Mouse (Mus musculus): ENCODE measurements at regions not wholly inside any gene's neighbourhood (a gene's known extent, or its start where the extent isn't known, plus 50 kb on each side); places are given as distances from the start of the nearest gene placed in this dataset.

DNA sequence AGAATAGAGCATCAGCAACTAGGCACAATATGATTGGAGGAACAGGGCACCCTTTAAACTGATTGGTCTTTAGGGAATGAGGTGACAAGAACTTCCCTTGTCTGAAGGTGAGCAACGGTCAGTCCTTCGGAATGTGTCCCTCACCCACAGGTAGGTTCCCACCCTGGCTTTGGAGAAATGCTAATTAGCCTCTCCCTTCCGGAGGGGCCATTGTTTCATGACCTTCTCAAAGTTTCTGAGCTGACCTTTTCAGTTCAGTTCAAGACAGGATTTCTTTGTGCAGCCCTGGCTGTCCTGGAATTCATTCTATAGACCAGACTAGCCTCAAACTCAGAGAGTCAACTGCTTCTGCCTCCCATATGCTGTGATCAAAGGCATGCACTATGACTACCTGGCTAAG, 53.5 kb upstream of the Klf9 start:
- Histone ChIP-seq H3K4me3 (ENCODE audit: insufficient read depth, low read length) (no peak overlapping the region), H3K27ac (ENCODE audit: insufficient read depth, low read depth, low read length) (no peak overlapping the region), H3K4me1 (ENCODE audit: control insufficient read depth, insufficient read depth, low read length) (no peaks in the 10 kb centered on the region)
- TF ChIP-seq POLR2A (IDR thresholded peaks at IDR 0.05; ENCODE audit: borderline replicate concordance, low read depth, low read length) = no peak
- TF ChIP-seq CTCF (IDR thresholded peaks at IDR 0.05; ENCODE audit: low read depth, low read length) = no peak

- Histone ChIP-seq H3K4me3 (ENCODE audit: insufficient read depth, low read length) (no peak overlapping the region), H3K4me1 (ENCODE audit: control insufficient read depth, insufficient read depth, low read length) (no peaks in the 10 kb centered on the region), H3K27ac (ENCODE audit: insufficient read depth, low read depth, low read length) (no peak overlapping the region)
- no peak for TF ChIP-seq CTCF (IDR thresholded peaks at IDR 0.05; ENCODE audit: low read depth, low read length)
- no peak for TF ChIP-seq POLR2A (IDR thresholded peaks at IDR 0.05; ENCODE audit: borderline replicate concordance, low read depth, low read length)
Measured at GRCm38 (mm10) chr19:23089081-23089480, 51.9 kb upstream of the Klf9 start.

DNA sequence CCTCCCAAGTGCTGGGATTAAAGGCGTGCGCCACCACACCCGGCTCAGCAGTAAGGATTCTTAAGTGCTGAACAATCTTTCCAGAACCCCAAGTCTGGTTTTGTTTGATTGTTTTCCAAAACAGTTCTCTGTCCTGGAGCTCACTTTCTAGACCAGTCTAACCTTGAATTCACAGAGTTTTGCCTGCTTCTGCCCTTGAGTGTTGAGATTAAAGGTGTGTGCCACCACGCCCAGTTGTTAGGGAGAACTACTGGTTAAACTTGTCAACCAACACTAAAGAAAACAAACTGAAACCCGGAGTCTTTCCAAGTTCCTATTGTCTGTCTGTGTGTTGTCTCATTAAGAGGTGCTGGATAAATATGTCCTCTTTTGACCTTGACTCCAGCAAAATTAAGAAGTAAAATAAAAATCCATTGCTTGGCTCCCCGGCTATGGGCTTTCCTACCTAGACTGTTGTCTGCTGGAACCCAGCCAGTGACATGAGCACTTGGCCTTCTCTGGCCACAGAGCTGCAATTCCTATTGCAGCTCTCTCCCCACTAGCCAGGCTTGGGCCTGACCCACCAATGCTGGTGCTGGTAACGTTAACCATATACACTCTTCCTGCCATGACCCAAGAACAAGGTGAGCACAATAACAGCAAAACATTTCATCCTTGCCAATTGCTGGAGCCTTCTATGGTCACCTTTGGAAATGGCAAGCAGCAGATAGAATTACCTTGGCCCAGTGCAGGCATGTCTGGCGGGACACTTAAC, 51.1 kb upstream of the Klf9 start:
- no peak overlapping the region for H3K4me3 ChIP-seq (ENCODE audit: insufficient read depth, low read length)
- no peak for TF ChIP-seq POLR2A (IDR thresholded peaks at IDR 0.05; ENCODE audit: borderline replicate concordance, low read depth, low read length)
- TF ChIP-seq CTCF (IDR thresholded peaks at IDR 0.05; ENCODE audit: low read depth, low read length) = no peak
- no peak overlapping the region for H3K27ac ChIP-seq (ENCODE audit: insufficient read depth, low read depth, low read length)
- H3K4me1 ChIP-seq (ENCODE audit: control insufficient read depth, insufficient read depth, low read length) = no peaks in the 10 kb centered on the region

Measured in bone marrow macrophage, adult 2 months (primary cell).